Mouse (Mus musculus) myocyte (in vitro differentiated cells): Measurements from ENCODE around the gene Dhrs2.

Source experiments
- CEBPB ChIP-seq: IDR thresholded peaks from 2 replicates; pipeline ENCODE4 v1.6.1; 2011; ENCODE audit warnings: mild to moderate bottlenecking, moderate library complexity; ENCODE audit not compliant: poor library complexity, insufficient read depth, severe bottlenecking
- E2F4 ChIP-seq: IDR thresholded peaks from one replicate; pipeline ENCODE4 v1.6.1; 2011; ENCODE audit warnings: mild to moderate bottlenecking, control low read depth, moderate library complexity; ENCODE audit not compliant: insufficient read depth
- MAX ChIP-seq: IDR thresholded peaks from one replicate; pipeline ENCODE4 v1.6.1; 2011; ENCODE audit warnings: low read depth, mild to moderate bottlenecking, control low read depth
- MYOD1 ChIP-seq, 3 experiments: IDR thresholded peaks; one replicate each; pipeline ENCODE4 v1.6.1; 2011; ENCODE audit warnings: control low read depth in 2 of 3, low read depth in 2 of 3, mild to moderate bottlenecking in 2 of 3, moderate library complexity in 1 of 3; ENCODE audit not compliant: insufficient read length in 2 of 3, control insufficient read depth in 1 of 3
- POLR2A ChIP-seq: IDR thresholded peaks from one replicate; pipeline ENCODE4 v1.6.1; 2011; ENCODE audit warnings: low read depth, mild to moderate bottlenecking, control low read depth, moderate library complexity; ENCODE audit not compliant: insufficient read length
- POLR2AphosphoS2 ChIP-seq: IDR thresholded peaks from one replicate; pipeline ENCODE4 v1.6.1; 2011; ENCODE audit warnings: low read depth, control low read depth; ENCODE audit not compliant: insufficient read length
- SRF ChIP-seq: IDR thresholded peaks from one replicate; pipeline ENCODE4 v1.6.1; 2011; ENCODE audit warnings: low read depth; ENCODE audit not compliant: control insufficient read depth, insufficient read length
- TCF12 ChIP-seq: IDR thresholded peaks from one replicate; pipeline ENCODE4 v1.6.1; 2011; ENCODE audit warnings: mild to moderate bottlenecking, control low read depth; ENCODE audit not compliant: poor library complexity, insufficient read depth, severe bottlenecking
- USF1 ChIP-seq: IDR thresholded peaks from one replicate; pipeline ENCODE4 v1.6.1; 2011; ENCODE audit warnings: low read depth, mild to moderate bottlenecking, control low read depth, moderate library complexity

DNA sequence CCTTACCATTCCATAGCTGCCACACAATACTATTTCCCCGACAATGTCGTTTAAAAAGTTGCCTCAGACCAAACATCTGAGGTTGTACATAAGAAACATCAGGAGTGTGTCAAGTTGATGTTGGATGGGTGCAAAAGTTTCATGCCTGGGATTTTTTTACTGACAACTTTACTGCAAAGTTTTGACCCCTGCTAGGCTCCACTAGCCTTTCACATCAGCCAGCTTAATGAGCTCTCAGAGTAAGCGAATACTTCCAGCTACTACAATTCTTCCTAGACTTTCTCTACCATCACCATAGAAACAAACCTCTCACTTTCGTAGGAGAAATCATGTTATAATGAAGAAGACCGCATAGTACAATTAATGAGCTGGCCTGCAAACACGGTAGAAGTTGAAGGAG lies 26.5 kb downstream of the Dhrs2 start:
- TF ChIP-seq CEBPB (no peak), E2F4 (no peak), TCF12 (no peak), USF1 (no peak), POLR2A (no peak), MYOD1 (IDR thresholded peaks at IDR 0.05; ENCODE audit: control insufficient read depth in 1 of 3, insufficient read length in 2 of 3, low read depth in 2 of 3) (no peak), POLR2AphosphoS2 (no peak), MAX (no peak), SRF (no peak)
